Mouse (Mus musculus) ES-CJ7 (cell line): ENCODE measurements around the gene Rad17.

Experiments
- DNase-seq: peaks from one replicate; pipeline ENCODE4 v3.0.0; 2011; ENCODE audit warnings: low read depth, low spot score

The Rad17 gene

GRCm38 (mm10) chr13:100650550-100651438, at the start of gene Rad17, which contains the start of gene Ak6:
Gene Rad17 (minus strand): TSS chr13:100651051.
Gene Ak6 (plus strand): TSS chr13:100650979.
- peak; percentile 93 for DNase-seq

GRCm38 (mm10) chr13:100698866-100699265, 48.0 kb upstream of the Rad17 start:
- no peak for DNase-seq

GRCm38 (mm10) chr13:100697541-100697940, 46.7 kb upstream of the Rad17 start:
- no peak for DNase-seq

- DNase-seq = peak; percentile 65
Observed at GRCm38 (mm10) chr13:100687513-100687912, 36.7 kb upstream of the Rad17 start.

- DNase-seq = peak; percentile 59
Observed at GRCm38 (mm10) chr13:100684355-100684754, 33.5 kb upstream of the Rad17 start.

- DNase-seq = no peak
Observed at GRCm38 (mm10) chr13:100682837-100683236, 32.0 kb upstream of the Rad17 start.

- DNase-seq = no peak
Observed at GRCm38 (mm10) chr13:100681615-100682014, 30.8 kb upstream of the Rad17 start.

- no peak for DNase-seq
Observed at GRCm38 (mm10) chr13:100675936-100676635, 25.2 kb upstream of the Rad17 start.

GRCm38 (mm10) chr13:100670181-100670741, 19.4 kb upstream of the Rad17 start:
- no peak for DNase-seq

- peak; percentile 59 for DNase-seq
Observed at GRCm38 (mm10) chr13:100669291-100670022, 18.6 kb upstream of the Rad17 start, which contains the start of gene Ccdc125. Gene Ccdc125 (plus strand): TSS chr13:100669717.

- peak; percentile 82 for DNase-seq
Observed at GRCm38 (mm10) chr13:100659864-100660456, 9.1 kb upstream of the Rad17 start.

- no peak for DNase-seq
Observed at GRCm38 (mm10) chr13:100658091-100658490, 7.2 kb upstream of the Rad17 start.

GRCm38 (mm10) chr13:100651439-100652186, 762 bp upstream of the Rad17 start, which contains the start of gene Taf9:
Gene Taf9 (plus strand): TSS chr13:100651579.
- no peak for DNase-seq

- DNase-seq = no peak
Observed at GRCm38 (mm10) chr13:100648223-100648622, 2.6 kb downstream of the Rad17 start.

GRCm38 (mm10) chr13:100642471-100643209, 8.2 kb downstream of the Rad17 start:
- DNase-seq = no peak

GRCm38 (mm10) chr13:100634106-100634691, 16.7 kb downstream of the Rad17 start:
- DNase-seq = no peak

- DNase-seq = no peak
Observed at GRCm38 (mm10) chr13:100622241-100622640, 28.6 kb downstream of the Rad17 start.

GRCm38 (mm10) chr13:100617583-100617982, 33.3 kb downstream of the Rad17 start:
- no peak for DNase-seq
